Mouse (Mus musculus): ENCODE data around the gene Crtc2. TPM values are rescaled to one million over a fixed set of nuclear protein-coding genes. Genes with fewer than 3 reads are reported as not detected.

The Crtc2 gene
- polyA plus RNA-seq, 1 experiment from 2014 or later, result 14.6 TPM

Small RNA genes lying within 50 kb of the gene (microRNA-seq; reads per million reads assigned to microRNA genes)
- gene Mir7012 (ENCODE audit: insufficient number of aligned reads), result not detected

Other genes starting within 250 kb of the Crtc2 start
- gene 4933434E20Rik, start 202.5 kb upstream of the Crtc2 start, polyA plus RNA-seq (2014; fragmentation: Nextera tagmentation; extraction: Ambion mirVana), result 183 and 211 TPM in 2 replicates
- 227 and 253 TPM in 2 replicates for gene Ubap2l, start 201.5 kb upstream of the Crtc2 start, polyA plus RNA-seq (2014; fragmentation: Nextera tagmentation; extraction: Ambion mirVana)
- 523 and 535 TPM in 2 replicates for gene Tpm3, start 181.5 kb upstream of the Crtc2 start, polyA plus RNA-seq (2014; fragmentation: Nextera tagmentation; extraction: Ambion mirVana)
- 0.67 and 0.88 TPM in 2 replicates for gene Nup210l, start 150.0 kb upstream of the Crtc2 start, polyA plus RNA-seq (2014; fragmentation: Nextera tagmentation; extraction: Ambion mirVana)
- 1,103 and 1,109 TPM in 2 replicates for gene Rps27, start 40.5 kb upstream of the Crtc2 start, polyA plus RNA-seq (2014; fragmentation: Nextera tagmentation; extraction: Ambion mirVana)
- gene Rab13, start 40.5 kb upstream of the Crtc2 start, polyA plus RNA-seq (2014; fragmentation: Nextera tagmentation; extraction: Ambion mirVana), result 11.4 and 14.7 TPM in 2 replicates
- 103 and 110 TPM in 2 replicates for gene Jtb, start 22.6 kb upstream of the Crtc2 start, polyA plus RNA-seq (2014; fragmentation: Nextera tagmentation; extraction: Ambion mirVana)
- gene Creb3l4, start 10.7 kb upstream of the Crtc2 start, polyA plus RNA-seq (2014; fragmentation: Nextera tagmentation; extraction: Ambion mirVana), result 6.0 and 6.2 TPM in 2 replicates
- 57.5 and 58.5 TPM in 2 replicates for gene Slc39a1, start 6.0 kb upstream of the Crtc2 start, polyA plus RNA-seq (2014; fragmentation: Nextera tagmentation; extraction: Ambion mirVana)
- gene Dennd4b, start 11.0 kb downstream of the Crtc2 start, polyA plus RNA-seq (2014; fragmentation: Nextera tagmentation; extraction: Ambion mirVana), result 6.8 and 7.0 TPM in 2 replicates
- 12.9 and 14.3 TPM in 2 replicates for gene Gatad2b, start 39.0 kb downstream of the Crtc2 start, polyA plus RNA-seq (2014; fragmentation: Nextera tagmentation; extraction: Ambion mirVana)
- 13.6 and 14.2 TPM in 2 replicates for gene Slc27a3, start 135.8 kb downstream of the Crtc2 start, polyA plus RNA-seq (2014; fragmentation: Nextera tagmentation; extraction: Ambion mirVana)
- 50.5 and 55.3 TPM in 2 replicates for gene Ints3, start 179.5 kb downstream of the Crtc2 start, polyA plus RNA-seq (2014; fragmentation: Nextera tagmentation; extraction: Ambion mirVana)
- gene Npr1, start 211.7 kb downstream of the Crtc2 start, polyA plus RNA-seq (2014; fragmentation: Nextera tagmentation; extraction: Ambion mirVana), result 2.0 and 2.8 TPM in 2 replicates
- 365 and 366 TPM in 2 replicates for gene Ilf2, start 222.0 kb downstream of the Crtc2 start, polyA plus RNA-seq (2014; fragmentation: Nextera tagmentation; extraction: Ambion mirVana)
- 66.3 and 68.3 TPM in 2 replicates for gene Snapin, start 236.9 kb downstream of the Crtc2 start, polyA plus RNA-seq (2014; fragmentation: Nextera tagmentation; extraction: Ambion mirVana)

Data from forebrain, embryonic 11.5 days (tissue).